Mouse (Mus musculus) bone marrow macrophage, adult 2 months (primary cell): ENCODE results near the gene Adcy4.

Source experiments
- CTCF ChIP-seq: IDR thresholded peaks from 2 replicates; pipeline ENCODE4 v1.5.1; 2012; ENCODE audit warnings: low read depth, mild to moderate bottlenecking, low read length, moderate library complexity
- POLR2A ChIP-seq: IDR thresholded peaks from 2 replicates; pipeline ENCODE4 v1.6.1; 2012; ENCODE audit warnings: mild to moderate bottlenecking, low read depth, low read length, borderline replicate concordance

DNA sequence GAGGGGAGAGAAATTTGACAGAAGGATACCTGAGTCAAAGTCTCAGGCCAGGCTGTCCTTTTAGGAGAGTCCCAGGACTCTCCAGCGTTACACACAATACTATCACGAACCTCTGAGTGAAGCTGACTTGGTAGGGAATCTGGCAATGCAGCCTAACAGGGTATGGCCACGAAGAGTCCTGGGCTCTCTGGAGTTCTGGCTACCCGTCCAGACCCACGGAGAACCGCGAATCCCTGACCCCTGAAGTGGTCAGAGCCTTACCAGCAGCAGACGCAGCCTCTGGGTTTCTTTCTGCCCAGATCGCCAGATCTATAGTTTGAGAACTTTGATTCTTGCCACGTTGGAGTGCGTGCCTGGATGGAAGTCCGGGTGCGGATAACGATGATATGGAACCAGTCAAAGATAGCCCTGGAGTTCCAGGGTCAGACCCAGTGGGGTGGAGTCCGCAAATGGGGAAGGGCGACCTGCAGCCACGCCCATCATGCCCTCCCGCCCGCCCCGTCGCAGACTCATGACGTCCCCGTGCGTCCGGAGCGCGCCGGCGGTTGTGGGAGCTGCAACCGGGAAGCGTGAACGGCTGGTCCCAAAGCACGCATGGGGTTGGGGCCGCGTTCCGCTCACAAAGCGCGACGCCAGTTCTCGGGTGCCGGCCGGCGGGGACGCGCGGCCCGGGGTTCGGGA is 38.6 kb downstream of the Adcy4 start, which contains the start of the genes Dhrs1 and Nop9:
- TF ChIP-seq CTCF (no peak), POLR2A (no peak)
